Mouse (Mus musculus): ENCODE data around the gene Scp2. TPM values are rescaled to one million over a fixed set of nuclear protein-coding genes. Genes with fewer than 3 reads are reported as not detected.
"Not testable (repeated sequence)": the region's sequence is repeated elsewhere in the genome, so short reads cannot be mapped to it uniquely, and the experiment has no call there.

The Scp2 gene
- polyA plus RNA-seq, 1 experiment from 2014 or later: 293 TPM

- Histone ChIP-seq H3K9ac (no peak overlapping the region), H3K4me2 (replicated peaks) (no peak overlapping the region), H3K27ac (no peak overlapping the region), H3K9me3 (no peaks in the 10 kb centered on the region), H3K27me3 (replicated peaks) (no peaks in the 10 kb centered on the region), H3K4me1 (replicated peaks) (no peaks in the 10 kb centered on the region), H3K36me3 (no peaks in the 10 kb centered on the region), H3K4me3 (replicated peaks) (no peak overlapping the region)
- 92% methylated on average over 2 of the region's 2 CpGs for WGBS
- ATAC-seq: no peak
Observed at GRCm38 (mm10) chr4:108083993-108084392, 60.8 kb downstream of the Scp2 start.

GRCm38 (mm10) chr4:108083032-108083735 is 61.6 kb downstream of the Scp2 start:
- Histone ChIP-seq H3K36me3 (no peaks in the 10 kb centered on the region), H3K4me2 (replicated peaks) (no peak overlapping the region), H3K4me1 (replicated peaks) (no peaks in the 10 kb centered on the region), H3K27ac (no peak overlapping the region), H3K9me3 (no peaks in the 10 kb centered on the region), H3K4me3 (replicated peaks) (no peak overlapping the region), H3K9ac (no peak overlapping the region), H3K27me3 (replicated peaks) (no peaks in the 10 kb centered on the region)
- WGBS: 82% methylated on average over 6 of the region's 6 CpGs
- ATAC-seq: no peak

- 94% methylated on average over 2 of the region's 2 CpGs for WGBS
- H3K4me3 ChIP-seq (replicated peaks): no peak overlapping the region
- no peaks in the 10 kb centered on the region for H3K4me1 ChIP-seq (replicated peaks)
- no peak overlapping the region for H3K4me2 ChIP-seq (replicated peaks)
- no peaks in the 10 kb centered on the region for H3K9me3 ChIP-seq
- no peak for ATAC-seq
- no peaks in the 10 kb centered on the region for H3K36me3 ChIP-seq
- H3K27me3 ChIP-seq (replicated peaks): no peaks in the 10 kb centered on the region
- no peak overlapping the region for H3K27ac ChIP-seq
- H3K9ac ChIP-seq: no peak overlapping the region
Observed at GRCm38 (mm10) chr4:108082401-108082806, 62.4 kb downstream of the Scp2 start.

GRCm38 (mm10) chr4:108080876-108081275 is 63.9 kb downstream of the Scp2 start:
- Histone ChIP-seq H3K4me2 (replicated peaks) (no peak overlapping the region), H3K36me3 (no peaks in the 10 kb centered on the region), H3K9me3 (no peaks in the 10 kb centered on the region), H3K9ac (no peak overlapping the region), H3K4me1 (replicated peaks) (no peaks in the 10 kb centered on the region), H3K27me3 (replicated peaks) (no peaks in the 10 kb centered on the region), H3K4me3 (replicated peaks) (no peak overlapping the region), H3K27ac (no peak overlapping the region)
- WGBS: 82% methylated on average over 5 of the region's 5 CpGs
- ATAC-seq: no peak

GRCm38 (mm10) chr4:108079762-108080161 is 65.0 kb downstream of the Scp2 start:
- no peaks in the 10 kb centered on the region for H3K9me3 ChIP-seq
- ATAC-seq: no peak
- H3K4me1 ChIP-seq (replicated peaks): no peaks in the 10 kb centered on the region
- no peaks in the 10 kb centered on the region for H3K36me3 ChIP-seq
- no peak overlapping the region for H3K27ac ChIP-seq
- H3K9ac ChIP-seq: no peak overlapping the region
- 71% methylated on average over 2 of the region's 2 CpGs for WGBS
- no peak overlapping the region for H3K4me2 ChIP-seq (replicated peaks)
- H3K27me3 ChIP-seq (replicated peaks): no peaks in the 10 kb centered on the region
- H3K4me3 ChIP-seq (replicated peaks): no peak overlapping the region

- not testable (repeated sequence) for ATAC-seq; H3K9ac ChIP-seq; H3K27me3 ChIP-seq (replicated peaks); H3K4me1 ChIP-seq (replicated peaks); H3K4me2 ChIP-seq (replicated peaks); H3K27ac ChIP-seq; H3K9me3 ChIP-seq; H3K36me3 ChIP-seq; H3K4me3 ChIP-seq (replicated peaks)
- WGBS: 86% methylated on average over 15 of the region's 15 CpGs
Observed at GRCm38 (mm10) chr4:108079191-108079590, 65.6 kb downstream of the Scp2 start.

- H3K4me1 ChIP-seq (replicated peaks): no peaks in the 10 kb centered on the region
- no peaks in the 10 kb centered on the region for H3K36me3 ChIP-seq
- H3K4me3 ChIP-seq (replicated peaks): no peak overlapping the region
- no peak for ATAC-seq
- no peaks in the 10 kb centered on the region for H3K9me3 ChIP-seq
- H3K27ac ChIP-seq: no peak overlapping the region
- H3K27me3 ChIP-seq (replicated peaks): no peaks in the 10 kb centered on the region
- WGBS: 76% methylated on average over 3 of the region's 3 CpGs
- no peak overlapping the region for H3K4me2 ChIP-seq (replicated peaks)
- no peak overlapping the region for H3K9ac ChIP-seq
Observed at GRCm38 (mm10) chr4:108077224-108077955, 67.4 kb downstream of the Scp2 start.

GRCm38 (mm10) chr4:108074204-108074823 is 70.5 kb downstream of the Scp2 start:
- Histone ChIP-seq H3K9ac (no peak overlapping the region), H3K27me3 (replicated peaks) (no peaks in the 10 kb centered on the region), H3K4me1 (replicated peaks) (peaks cover 5% of the 10 kb centered on the region; the same call in 1 of the 2 replicates), H3K4me3 (replicated peaks) (no peak overlapping the region), H3K4me2 (replicated peaks) (no peak overlapping the region), H3K9me3 (no peaks in the 10 kb centered on the region), H3K27ac (no peak overlapping the region), H3K36me3 (no peaks in the 10 kb centered on the region)
- 81% methylated on average over 3 of the region's 3 CpGs for WGBS
- ATAC-seq: no peak

GRCm38 (mm10) chr4:108072086-108072485 is 72.7 kb downstream of the Scp2 start:
- WGBS: 94% methylated on average over 3 of the region's 3 CpGs
- H3K9ac ChIP-seq: no peak overlapping the region
- no peaks in the 10 kb centered on the region for H3K27me3 ChIP-seq (replicated peaks)
- no peak for ATAC-seq
- H3K9me3 ChIP-seq: no peaks in the 10 kb centered on the region
- H3K36me3 ChIP-seq: no peaks in the 10 kb centered on the region
- no peak overlapping the region for H3K4me3 ChIP-seq (replicated peaks)
- no peak overlapping the region for H3K27ac ChIP-seq
- no peak overlapping the region for H3K4me2 ChIP-seq (replicated peaks)
- peaks cover 5% of the 10 kb centered on the region; the same call in 1 of the 2 replicates for H3K4me1 ChIP-seq (replicated peaks)

- H3K27me3 ChIP-seq (replicated peaks): no peaks in the 10 kb centered on the region
- H3K9me3 ChIP-seq: no peaks in the 10 kb centered on the region
- peaks cover 5% of the 10 kb centered on the region; the same call in 1 of the 2 replicates for H3K4me1 ChIP-seq (replicated peaks)
- H3K9ac ChIP-seq: peak overlapping the region; percentile 60
- no peak overlapping the region for H3K27ac ChIP-seq
- no peaks in the 10 kb centered on the region for H3K36me3 ChIP-seq
- 2% methylated on average over 26 of the region's 26 CpGs for WGBS
- ATAC-seq: peak; percentile 97
- H3K4me2 ChIP-seq (replicated peaks): peak overlapping the region; percentile 74
- H3K4me3 ChIP-seq (replicated peaks): peak overlapping the region; percentile 52
Observed at GRCm38 (mm10) chr4:108071235-108071901, 73.4 kb downstream of the Scp2 start.

GRCm38 (mm10) chr4:108070723-108071122 is 74.1 kb downstream of the Scp2 start:
- H3K9ac ChIP-seq: peak overlapping the region; percentile 60
- H3K4me1 ChIP-seq (replicated peaks): peaks cover 5% of the 10 kb centered on the region; the same call in 1 of the 2 replicates
- H3K27me3 ChIP-seq (replicated peaks): no peaks in the 10 kb centered on the region
- 6% methylated on average over 8 of the region's 8 CpGs for WGBS
- H3K36me3 ChIP-seq: no peaks in the 10 kb centered on the region
- peak overlapping the region; percentile 74 for H3K4me2 ChIP-seq (replicated peaks)
- H3K27ac ChIP-seq: peak overlapping the region; percentile 58; the same call in 1 of the 2 replicates
- H3K4me3 ChIP-seq (replicated peaks): peak overlapping the region; percentile 52
- ATAC-seq: no peak
- no peaks in the 10 kb centered on the region for H3K9me3 ChIP-seq

- H3K4me3 ChIP-seq (replicated peaks): peak overlapping the region; percentile 52
- peaks cover 5% of the 10 kb centered on the region; the same call in 1 of the 2 replicates for H3K4me1 ChIP-seq (replicated peaks)
- ATAC-seq: no peak
- H3K36me3 ChIP-seq: no peaks in the 10 kb centered on the region
- WGBS: 55% methylated on average over 4 of the region's 4 CpGs
- no peak overlapping the region for H3K27ac ChIP-seq
- peak overlapping the region; percentile 60 for H3K9ac ChIP-seq
- no peaks in the 10 kb centered on the region for H3K27me3 ChIP-seq (replicated peaks)
- H3K4me2 ChIP-seq (replicated peaks): peak overlapping the region; percentile 74
- H3K9me3 ChIP-seq: no peaks in the 10 kb centered on the region
Observed at GRCm38 (mm10) chr4:108070286-108070685, 74.5 kb downstream of the Scp2 start.
